Mouse (Mus musculus) midbrain, embryonic 11.5 days (tissue): ENCODE data around the gene Ncoa6. TPM values are rescaled to one million over a fixed set of nuclear protein-coding genes. Genes with fewer than 3 reads are reported as not detected.

Experiments
- ATAC-seq: fragments of 200-750 bp; cut with Nextera tagmentation; 2 replicates; pipeline ENCODE4 v1.8.0; 2017; ENCODE audit warnings: moderate TSS enrichment, moderate library complexity; ENCODE audit not compliant: low FRiP score
- DNase-seq: peaks from one replicate; pipeline ENCODE4 v3.0.0; 2015; ENCODE audit warnings: low spot score; ENCODE audit errors: missing footprints
- H3K27ac ChIP-seq: fragments of 300-500 bp; sonication (generic); 2 replicates; pipeline ENCODE4 v1.5.1; 2014; ENCODE audit warnings: low read depth, low read length
- H3K27me3 ChIP-seq: fragments of 300-500 bp; sonication (generic); 2 replicates; pipeline ENCODE4 v1.6.1; 2014; ENCODE audit warnings: mild to moderate bottlenecking, low read length, moderate library complexity, mixed read lengths; ENCODE audit not compliant: control insufficient read depth, insufficient read depth
- H3K36me3 ChIP-seq: fragments of 300-500 bp; sonication (generic); 2 replicates; pipeline ENCODE4 v1.6.1; 2014; ENCODE audit warnings: mild to moderate bottlenecking, low read length, moderate library complexity, mixed read lengths; ENCODE audit not compliant: control insufficient read depth, insufficient read depth
- H3K4me1 ChIP-seq: fragments of 300-500 bp; sonication (generic); 2 replicates; pipeline ENCODE4 v1.6.1; 2014; ENCODE audit warnings: low read length; ENCODE audit not compliant: control insufficient read depth, insufficient read depth
- H3K4me2 ChIP-seq: fragments of 300-500 bp; sonication (generic); 2 replicates; pipeline ENCODE4 v1.6.1; 2014; ENCODE audit warnings: mild to moderate bottlenecking, moderate library complexity
- H3K4me3 ChIP-seq: fragments of 300-500 bp; sonication (generic); 2 replicates; pipeline ENCODE4 v1.5.1; 2014; ENCODE audit warnings: low read depth, low read length
- H3K9ac ChIP-seq: fragments of 300-500 bp; sonication (generic); 2 replicates; pipeline ENCODE4 v1.6.1; 2014; ENCODE audit warnings: low read length
- H3K9me3 ChIP-seq: fragments of 300-500 bp; sonication (generic); 2 replicates; pipeline ENCODE4 v1.6.1; 2016; ENCODE audit warnings: low read length; ENCODE audit not compliant: control insufficient read depth
- WGBS: fragments of 180-500 bp; shearing (Covaris S2); extraction: QIAGEN DNeasy Blood & Tissue Kit; methylation state at CpG from one replicate; pipeline ENCODE4 v1.1.7; 2014; 5-methylcytosine and 5-hydroxymethylcytosine counted together
- polyA plus RNA-seq: library from polyadenylated mRNA; unstranded; fragments of >200 nt; fragmentation: Nextera tagmentation; extraction: Ambion mirVana; gene quantifications from 2 replicates; pipeline ENCODE4 v1.2.1, GENCODE M21; 2014

Gene Ncoa6
- polyA plus RNA-seq, 1 experiment from 2014 or later, result 33.6 TPM

DNA sequence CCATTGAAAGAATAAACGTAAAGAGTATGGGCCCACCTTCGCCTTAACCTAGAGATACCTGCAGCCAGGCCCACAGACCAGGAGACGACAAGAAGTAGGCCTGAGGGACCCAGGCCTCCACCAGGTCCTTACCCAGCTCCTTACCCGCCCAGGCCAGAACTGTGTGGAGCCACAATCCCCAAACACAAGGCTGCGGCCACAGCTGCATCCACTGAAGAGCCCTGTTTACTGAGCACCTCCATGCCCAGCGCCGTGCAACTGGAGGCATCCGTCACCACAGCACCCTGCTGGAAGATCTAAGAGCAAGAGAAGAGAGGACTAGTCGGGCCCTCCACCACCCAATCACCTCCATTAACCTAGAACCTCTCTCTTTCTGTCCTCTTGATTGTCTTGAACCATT, 32.1 kb upstream of the Ncoa6 start:
- Histone ChIP-seq H3K9ac (no peak overlapping the region), H3K27ac (no peak overlapping the region), H3K4me1 (no peaks in the 10 kb centered on the region; the same call in 1 of the 2 replicates), H3K36me3 (no peaks in the 10 kb centered on the region), H3K27me3 (no peaks in the 10 kb centered on the region), H3K9me3 (no peaks in the 10 kb centered on the region), H3K4me2 (no peak overlapping the region), H3K4me3 (no peak overlapping the region)
- DNase-seq, result no peak
- ATAC-seq, result no peak
- WGBS, result 90% methylated on average over 9 of the region's 9 CpGs

GRCm38 (mm10) chr2:155504440-155505355, 31.0 kb upstream of the Ncoa6 start:
- Histone ChIP-seq H3K36me3 (no peaks in the 10 kb centered on the region), H3K4me1 (no peaks in the 10 kb centered on the region; the same call in 1 of the 2 replicates), H3K4me3 (no peak overlapping the region), H3K4me2 (no peak overlapping the region), H3K9me3 (no peaks in the 10 kb centered on the region), H3K9ac (no peak overlapping the region), H3K27ac (no peak overlapping the region), H3K27me3 (no peaks in the 10 kb centered on the region)
- DNase-seq, result no peak
- WGBS, result 65% methylated on average over 13 of the region's 13 CpGs
- ATAC-seq, result no peak

GRCm38 (mm10) chr2:155502596-155502995, 28.9 kb upstream of the Ncoa6 start:
- no peaks in the 10 kb centered on the region; the same call in 1 of the 2 replicates for H3K4me1 ChIP-seq
- no peak overlapping the region for H3K9ac ChIP-seq
- H3K36me3 ChIP-seq, result no peaks in the 10 kb centered on the region
- H3K9me3 ChIP-seq, result no peaks in the 10 kb centered on the region
- H3K27ac ChIP-seq, result no peak overlapping the region
- 82% methylated on average over 7 of the region's 7 CpGs for WGBS
- no peaks in the 10 kb centered on the region for H3K27me3 ChIP-seq
- H3K4me3 ChIP-seq, result no peak overlapping the region
- H3K4me2 ChIP-seq, result no peak overlapping the region
- DNase-seq (no peak), ATAC-seq (no peak)

- H3K9me3 ChIP-seq, result no peaks in the 10 kb centered on the region
- H3K9ac ChIP-seq, result no peak overlapping the region
- no peak for ATAC-seq
- no peak overlapping the region for H3K4me3 ChIP-seq
- no peaks in the 10 kb centered on the region for H3K4me1 ChIP-seq
- H3K27me3 ChIP-seq, result no peaks in the 10 kb centered on the region
- WGBS, result 92% methylated on average over 6 of the region's 6 CpGs
- DNase-seq, result no peak
- no peak overlapping the region for H3K4me2 ChIP-seq
- H3K36me3 ChIP-seq, result peaks cover 2% of the 10 kb centered on the region; the same call in 1 of the 2 replicates
- no peak overlapping the region for H3K27ac ChIP-seq
Observed at GRCm38 (mm10) chr2:155490998-155491397, 17.3 kb upstream of the Ncoa6 start.

DNA sequence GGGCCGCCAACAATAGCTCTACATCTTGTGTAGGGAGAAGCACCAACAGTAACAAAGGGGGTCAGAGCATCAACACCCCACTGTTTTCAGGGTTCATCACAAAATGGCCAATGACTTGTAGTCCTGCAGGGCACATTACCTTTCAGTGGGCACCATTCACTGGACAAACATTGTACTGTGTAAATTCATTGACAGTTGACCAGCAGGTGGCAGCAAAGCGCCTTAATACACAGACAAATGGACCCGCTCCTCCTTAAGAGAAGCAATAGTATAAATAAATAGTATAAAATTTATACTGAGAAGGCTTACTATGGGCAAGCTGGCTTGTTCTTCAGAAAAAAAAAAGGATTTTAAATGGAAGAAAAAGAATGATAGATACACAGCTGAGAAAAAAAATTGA, 8.3 kb upstream of the Ncoa6 start:
- WGBS, result 42% methylated on average over 3 of the region's 3 CpGs
- H3K4me1 ChIP-seq, result no peaks in the 10 kb centered on the region
- DNase-seq (peak; percentile 97), ATAC-seq (no peak)
- H3K27me3 ChIP-seq, result no peaks in the 10 kb centered on the region
- H3K9ac ChIP-seq, result no peak overlapping the region
- no peaks in the 10 kb centered on the region for H3K9me3 ChIP-seq
- no peak overlapping the region for H3K27ac ChIP-seq
- H3K4me2 ChIP-seq, result no peak overlapping the region
- H3K4me3 ChIP-seq, result no peak overlapping the region
- no peaks in the 10 kb centered on the region for H3K36me3 ChIP-seq

- under 1% methylated on average over 51 of the region's 71 CpGs for WGBS
- Histone ChIP-seq H3K4me1 (peaks cover 8% of the 10 kb centered on the region), H3K27ac (peak overlapping the region; percentile 69), H3K9me3 (no peaks in the 10 kb centered on the region), H3K4me2 (peak overlapping the region; percentile 70), H3K27me3 (no peaks in the 10 kb centered on the region), H3K36me3 (no peaks in the 10 kb centered on the region), H3K4me3 (peak overlapping the region; percentile 98), H3K9ac (peak overlapping the region; percentile 97)
- ATAC-seq (peak; percentile 73), DNase-seq (peak; percentile 94)
Observed at GRCm38 (mm10) chr2:155472671-155473569, 774 bp downstream of the Ncoa6 start.

- Histone ChIP-seq H3K27me3 (no peaks in the 10 kb centered on the region), H3K27ac (no peak overlapping the region), H3K4me2 (no peak overlapping the region), H3K36me3 (no peaks in the 10 kb centered on the region), H3K4me3 (no peak overlapping the region), H3K9me3 (no peaks in the 10 kb centered on the region), H3K9ac (no peak overlapping the region), H3K4me1 (no peaks in the 10 kb centered on the region)
- whole genome bisulfite sequencing, result 100% methylated on average over 1 of the region's 1 CpGs
- no peak for DNase-seq
- ATAC-seq, result no peak
Observed at GRCm38 (mm10) chr2:155466861-155467260, 6.8 kb downstream of the Ncoa6 start.

- Histone ChIP-seq H3K36me3 (no peaks in the 10 kb centered on the region), H3K9me3 (no peaks in the 10 kb centered on the region), H3K4me3 (no peak overlapping the region), H3K4me1 (no peaks in the 10 kb centered on the region), H3K4me2 (no peak overlapping the region), H3K27ac (no peak overlapping the region), H3K27me3 (no peaks in the 10 kb centered on the region), H3K9ac (no peak overlapping the region)
- 90% methylated on average over 7 of the region's 7 CpGs for WGBS
- DNase-seq (no peak), ATAC-seq (no peak)
Observed at GRCm38 (mm10) chr2:155453591-155453990, 20.1 kb downstream of the Ncoa6 start.

- H3K36me3 ChIP-seq, result no peaks in the 10 kb centered on the region
- no peak overlapping the region for H3K4me3 ChIP-seq
- 85% methylated on average over 5 of the region's 5 CpGs for WGBS
- H3K4me1 ChIP-seq, result no peaks in the 10 kb centered on the region
- H3K9me3 ChIP-seq, result no peaks in the 10 kb centered on the region
- no peaks in the 10 kb centered on the region for H3K27me3 ChIP-seq
- H3K9ac ChIP-seq, result no peak overlapping the region
- H3K4me2 ChIP-seq, result no peak overlapping the region
- DNase-seq, result peak; percentile 67
- no peak for ATAC-seq
- no peak overlapping the region for H3K27ac ChIP-seq
Observed at GRCm38 (mm10) chr2:155451256-155451655, 22.4 kb downstream of the Ncoa6 start.
